Mouse (Mus musculus) cerebellum, postnatal 10 days (tissue): ENCODE measurements at regions not wholly inside any gene's neighbourhood (a gene's known extent, or its start where the extent isn't known, plus 50 kb on each side); places are given as distances from the start of the nearest gene placed in this dataset.

Experiments used
- DNase-seq, 2 experiments: peaks; one replicate each; pipeline ENCODE4 v3.0.0; 2021; ENCODE audit warnings: mixed read lengths in 2 of 2

DNA sequence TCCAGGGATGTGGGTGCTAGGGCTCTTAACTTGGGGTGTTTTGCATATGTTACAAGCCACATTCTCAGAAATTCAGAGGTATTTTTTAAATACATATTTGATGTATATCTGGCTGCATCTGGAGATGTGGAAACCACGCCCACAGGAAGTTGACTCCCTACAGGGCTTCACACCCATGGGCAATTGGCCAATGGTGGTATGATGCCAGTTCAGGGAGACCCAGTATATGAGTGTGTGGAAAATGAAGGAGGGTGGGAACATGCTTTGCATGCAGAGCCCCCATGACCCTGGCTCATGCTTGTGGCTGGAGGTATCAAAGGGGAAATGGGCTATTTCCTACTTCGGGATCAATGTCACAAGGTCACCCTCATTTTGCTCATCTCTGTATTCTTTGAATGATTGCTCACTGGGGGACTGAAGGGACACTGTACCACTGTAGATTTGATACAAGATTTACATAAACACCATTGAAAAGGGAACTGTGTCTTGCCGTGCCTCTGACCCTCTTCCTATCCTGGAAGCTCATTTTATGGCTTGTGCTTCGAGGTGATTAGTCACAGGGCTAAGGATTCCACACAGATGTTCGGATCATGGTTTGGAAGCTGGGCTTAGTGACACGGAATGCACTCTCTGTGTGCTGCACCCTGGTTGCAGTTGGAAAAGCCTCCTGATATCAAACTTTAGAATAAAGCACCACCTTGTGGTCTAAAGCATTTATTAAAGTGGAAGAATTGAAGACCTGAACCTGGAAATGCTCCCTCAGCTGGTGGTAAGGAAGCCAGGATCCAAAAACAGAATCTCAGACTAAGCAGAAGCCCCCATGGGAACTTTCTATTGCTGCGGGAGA, 56.8 kb upstream of the Edn1 start:
- peak; percentile 27 to 66 for DNase-seq

DNA sequence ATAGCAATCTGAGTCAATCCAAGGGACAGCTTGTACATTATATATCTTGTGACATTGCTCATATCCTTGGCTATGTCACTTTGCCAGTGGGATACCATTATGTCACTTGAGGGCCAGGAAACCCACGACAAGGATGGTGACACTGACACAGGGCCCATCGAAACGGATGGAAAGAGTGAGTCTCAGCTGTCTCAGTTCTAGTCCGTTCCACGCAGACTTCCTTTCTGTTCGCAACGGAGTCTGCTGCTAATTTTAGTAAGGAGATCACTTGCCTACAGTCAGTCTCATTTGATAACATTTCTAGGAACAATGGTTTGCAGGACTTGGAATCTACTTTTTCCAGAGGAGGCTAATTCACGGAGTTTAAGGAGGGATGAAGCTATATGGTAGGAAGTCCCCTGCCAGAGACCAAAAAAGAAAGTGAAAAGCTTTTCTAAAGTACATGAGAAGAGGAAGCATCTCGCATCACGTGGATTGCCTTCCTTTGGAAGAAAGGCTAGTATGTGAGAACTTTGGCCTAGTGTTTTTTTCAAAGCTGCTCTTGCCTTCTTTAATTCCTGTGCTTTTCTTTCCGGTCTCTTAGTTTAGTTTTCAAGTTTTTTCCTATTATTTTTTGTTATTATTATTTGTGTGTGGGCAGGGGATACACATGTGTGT, 55.4 kb upstream of the Edn1 start:
- DNase-seq, result no peak
